Mouse (Mus musculus) spleen, embryonic (tissue): ENCODE results near the gene Apopt1.

Experiments
- CTCF ChIA-PET: fragments of 350-600 bp; sonication (Branson Sonifier 250); formaldehyde crosslinking; loops from one replicate; lab custom pipeline; 2022; lab: Charles Lee

The Apopt1 gene

DNA sequence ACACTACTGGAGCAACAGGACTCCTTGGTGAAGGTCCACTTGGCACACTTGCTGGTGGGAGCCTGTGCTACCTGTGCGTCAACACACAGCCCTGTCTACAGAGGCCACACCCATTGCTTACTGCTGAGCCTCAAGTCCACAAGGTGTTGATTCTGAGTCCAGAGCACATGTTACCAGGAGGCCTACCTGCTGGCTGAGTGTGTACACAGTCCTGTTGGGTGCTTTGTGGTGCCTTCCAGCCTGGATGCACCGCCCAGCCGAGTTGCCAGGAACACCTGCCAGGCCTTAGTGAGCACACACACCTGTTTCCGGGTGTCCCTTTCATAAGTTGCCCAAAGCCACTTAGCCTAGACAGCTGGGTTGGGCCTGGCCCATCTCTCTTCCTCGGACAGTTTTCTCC, 90.5 kb downstream of the Apopt1 start:
- CTCF ChIA-PET: interaction anchor here (0.6 kb wide), 1 partner anchor 275 kb away, joined by 3 read pairs; no protein-coding TSS in a partner anchor
